Mouse (Mus musculus): Measurements from ENCODE around the gene Nfatc2ip. TPM values are rescaled to one million over a fixed set of nuclear protein-coding genes. Genes with fewer than 3 reads are reported as not detected.
"Not testable (repeated sequence)": the region's sequence is repeated elsewhere in the genome, so short reads cannot be mapped to it uniquely, and the experiment has no call there.

Gene Nfatc2ip
- total RNA-seq, 2 experiments from 2014 or later: 3.1 to 3.2 TPM

- DNase-seq: no peak
These were observed 12.1 kb upstream of the Nfatc2ip start for GRCm38 (mm10) chr7:126408686-126409085.

GRCm38 (mm10) chr7:126402518-126402917, 6.0 kb upstream of the Nfatc2ip start:
- not testable (repeated sequence) for DNase-seq

GRCm38 (mm10) chr7:126399548-126399947, 3.0 kb upstream of the Nfatc2ip start:
- DNase-seq: peak; percentile 87

- DNase-seq: no peak
These were observed 1.3 kb upstream of the Nfatc2ip start for GRCm38 (mm10) chr7:126397822-126398221.

- no peak for DNase-seq
These were observed 684 bp upstream of the Nfatc2ip start for GRCm38 (mm10) chr7:126397221-126397620.

- not testable (repeated sequence) for DNase-seq
These were observed 4.3 kb downstream of the Nfatc2ip start for GRCm38 (mm10) chr7:126392086-126392884.

GRCm38 (mm10) chr7:126388185-126388584, 8.4 kb downstream of the Nfatc2ip start:
- DNase-seq: no peak

GRCm38 (mm10) chr7:126383565-126383964, 13.0 kb downstream of the Nfatc2ip start:
- no peak for DNase-seq

GRCm38 (mm10) chr7:126377278-126378158, 19.0 kb downstream of the Nfatc2ip start, which contains the start of gene Spns1:
TSS of gene Spns1 (minus strand) at chr7:126377450.
- DNase-seq: peak; percentile 91

- peak; percentile 29 for DNase-seq
These were observed 19.6 kb downstream of the Nfatc2ip start for GRCm38 (mm10) chr7:126376903-126377277.

GRCm38 (mm10) chr7:126375012-126375411, 21.5 kb downstream of the Nfatc2ip start:
- no peak for DNase-seq

- no peak for DNase-seq
These were observed 22.0 kb downstream of the Nfatc2ip start for GRCm38 (mm10) chr7:126374526-126374925.

GRCm38 (mm10) chr7:126373007-126373406, 23.5 kb downstream of the Nfatc2ip start:
- DNase-seq: no peak

GRCm38 (mm10) chr7:126369393-126369792, 27.1 kb downstream of the Nfatc2ip start, which contains the start of gene Lat:
TSS of gene Lat (minus strand) at chr7:126369570.
- DNase-seq: no peak

GRCm38 (mm10) chr7:126368367-126368766, 28.2 kb downstream of the Nfatc2ip start:
- no peak for DNase-seq

- no peak for DNase-seq
These were observed 28.9 kb downstream of the Nfatc2ip start for GRCm38 (mm10) chr7:126367636-126368035.

GRCm38 (mm10) chr7:126363038-126363437, 33.5 kb downstream of the Nfatc2ip start:
- DNase-seq: no peak

- DNase-seq: no peak
These were observed 37.5 kb downstream of the Nfatc2ip start for GRCm38 (mm10) chr7:126359049-126359448.

GRCm38 (mm10) chr7:126358413-126358812, 38.1 kb downstream of the Nfatc2ip start:
- no peak for DNase-seq

- no peak for DNase-seq
These were observed 38.7 kb downstream of the Nfatc2ip start for GRCm38 (mm10) chr7:126357838-126358237.

GRCm38 (mm10) chr7:126356793-126357591, 39.5 kb downstream of the Nfatc2ip start:
- no peak for DNase-seq
